Mouse (Mus musculus) cerebellum, adult 2 months (tissue): ENCODE measurements around the gene Psmc1.

Source experiments
- CTCF ChIP-seq: fragments of 200-500 bp; IDR thresholded peaks from 2 replicates; pipeline ENCODE4 v1.5.1; 2011; ENCODE audit warnings: low read depth, mild to moderate bottlenecking, control low read depth, low read length, moderate library complexity, borderline replicate concordance; ENCODE audit not compliant: insufficient read depth
- POLR2A ChIP-seq: fragments of 200-500 bp; IDR thresholded peaks from 2 replicates; pipeline ENCODE4 v1.6.1; 2011; ENCODE audit warnings: low read length, control low read depth, borderline replicate concordance; ENCODE audit not compliant: insufficient read depth

GRCm38 (mm10) chr12:100134395-100134936, 24.5 kb downstream of the Psmc1 start:
- TF ChIP-seq CTCF (no peak), POLR2A (no peak)
